ENCODE assay signal across 17 mouse cellular contexts in genomic region chr4:115701468-115701867, GRCm38 (mm10). TPM values are rescaled to one million over a fixed set of nuclear protein-coding genes. Genes with fewer than 3 reads are reported as not detected.
"Had no signal": no experiment of that assay in that cellular context is flagged by ENCODE, and none has a peak within 500 bp of the region (broad histone marks: within the 10 kb centered on the region; RNA-seq: fewer than 3 reads in every experiment).

No protein-coding gene starts in this region.

- H3K4me3 ChIP-seq: left cerebral cortex, adult 2 months; limb, embryonic 10.5 days; liver, embryonic 15.5 days; megakaryocyte, embryonic 14.5 days; midbrain, embryonic 15.5 days; neural tube, embryonic 12.5 days had no signal

- DNase-seq: kidney, postnatal 25 days; lung, adult 2 months; spleen, adult 18-20 months; thymus, adult 2 months; thymus, postnatal 25 days had no signal

- H3K9me3 ChIP-seq: limb, embryonic 10.5 days; liver, embryonic 15.5 days; megakaryocyte, embryonic 14.5 days; midbrain, embryonic 15.5 days; neural tube, embryonic 12.5 days had no signal

- H3K27me3 ChIP-seq: liver, embryonic 15.5 days; midbrain, embryonic 15.5 days; neural tube, embryonic 12.5 days had no signal

- H3K9ac ChIP-seq: liver, embryonic 15.5 days; midbrain, embryonic 15.5 days; neural tube, embryonic 12.5 days had no signal

- H3K4me1 ChIP-seq: limb, embryonic 10.5 days; liver, embryonic 15.5 days; megakaryocyte, embryonic 14.5 days; midbrain, embryonic 15.5 days; neural tube, embryonic 12.5 days had no signal

- H3K27ac ChIP-seq: left cerebral cortex, adult 2 months; limb, embryonic 10.5 days; liver, embryonic 15.5 days; macrophage; midbrain, embryonic 15.5 days; neural tube, embryonic 12.5 days had no signal

- ATAC-seq: lung, postnatal 0 days; midbrain, embryonic 15.5 days had no signal

- H3K36me3 ChIP-seq: limb, embryonic 10.5 days; liver, embryonic 15.5 days; midbrain, embryonic 15.5 days; neural tube, embryonic 12.5 days had no signal

- H3K4me2 ChIP-seq: liver, embryonic 11.5 days; liver, embryonic 15.5 days; midbrain, embryonic 11.5 days; midbrain, embryonic 15.5 days; neural tube, embryonic 12.5 days had no signal

RNA-seq across cellular contexts. Expression of gene Cyp4b1, which starts 53.9 kb away (rescaled TPM):
- total RNA-seq: monocyte, adult 5-6 weeks; neutrophil, adult 5-6 weeks had no signal
- polyA plus RNA-seq: limb, embryonic 10.5 days; macrophage had no signal
